Mouse (Mus musculus) left cerebral cortex, adult 2 months (tissue): ENCODE results near the gene Wdr19. TPM values are rescaled to one million over a fixed set of nuclear protein-coding genes. Genes with fewer than 3 reads are reported as not detected.

ENCODE experiments used
- DNase-seq, 2 experiments: peaks; one replicate each; pipeline ENCODE4 v3.0.0; 2021 to 2022; ENCODE audit warnings: low spot score in 2 of 2, mixed read lengths in 1 of 2; ENCODE audit errors: extremely low spot score in 1 of 2
- H3K27ac ChIP-seq: fragments of 200-600 bp; 2 replicates; pipeline ENCODE4 v1.8.1; 2022
- H3K4me3 ChIP-seq: fragments of 200-600 bp; 2 replicates; pipeline ENCODE4 v1.8.1; 2022
- CTCF ChIP-seq: fragments of 200-600 bp; IDR thresholded peaks from 2 replicates; pipeline ENCODE4 v1.8.1; 2022; ENCODE audit warnings: antibody characterized with exemption, mild to moderate bottlenecking, moderate library complexity
- intact Hi-C: fragments of 180-260 bp; cut with DNase I; formaldehyde crosslinking; loops from one replicate; pipeline ENCODE4 v1.15.1; 2025
- total RNA-seq, 2 experiments: library from RNA; stranded (reverse); gene quantifications; 2 replicates each; pipeline ENCODE4 v1.2.3; 2021

The Wdr19 gene
- total RNA-seq, 2 experiments from 2014 or later: 20.1 to 21.5 TPM

DNA sequence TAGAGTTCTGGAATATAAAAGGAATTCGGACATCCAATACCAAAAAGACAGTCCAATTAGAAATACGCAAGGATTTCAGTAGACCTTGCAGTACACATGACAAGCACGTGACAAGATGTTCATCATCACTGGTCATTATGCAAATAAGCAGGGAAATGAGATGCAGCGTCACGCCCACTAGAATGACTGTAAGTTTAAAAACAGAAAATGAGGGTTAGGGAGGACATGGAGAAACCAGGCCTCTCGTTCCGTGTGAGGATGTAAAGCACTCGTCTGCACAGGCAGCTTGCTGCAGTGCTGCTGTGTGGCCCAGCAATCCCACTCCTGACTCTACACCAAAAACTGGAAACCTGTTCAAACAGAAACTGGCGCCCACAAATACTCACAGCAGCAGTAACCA lies 29.3 kb upstream of the Wdr19 start:
- no peak for TF ChIP-seq CTCF
- Histone ChIP-seq H3K27ac (no peak overlapping the region), H3K4me3 (no peak overlapping the region)
- intact Hi-C loops: no loop called here
- DNase-seq: no peak

DNA sequence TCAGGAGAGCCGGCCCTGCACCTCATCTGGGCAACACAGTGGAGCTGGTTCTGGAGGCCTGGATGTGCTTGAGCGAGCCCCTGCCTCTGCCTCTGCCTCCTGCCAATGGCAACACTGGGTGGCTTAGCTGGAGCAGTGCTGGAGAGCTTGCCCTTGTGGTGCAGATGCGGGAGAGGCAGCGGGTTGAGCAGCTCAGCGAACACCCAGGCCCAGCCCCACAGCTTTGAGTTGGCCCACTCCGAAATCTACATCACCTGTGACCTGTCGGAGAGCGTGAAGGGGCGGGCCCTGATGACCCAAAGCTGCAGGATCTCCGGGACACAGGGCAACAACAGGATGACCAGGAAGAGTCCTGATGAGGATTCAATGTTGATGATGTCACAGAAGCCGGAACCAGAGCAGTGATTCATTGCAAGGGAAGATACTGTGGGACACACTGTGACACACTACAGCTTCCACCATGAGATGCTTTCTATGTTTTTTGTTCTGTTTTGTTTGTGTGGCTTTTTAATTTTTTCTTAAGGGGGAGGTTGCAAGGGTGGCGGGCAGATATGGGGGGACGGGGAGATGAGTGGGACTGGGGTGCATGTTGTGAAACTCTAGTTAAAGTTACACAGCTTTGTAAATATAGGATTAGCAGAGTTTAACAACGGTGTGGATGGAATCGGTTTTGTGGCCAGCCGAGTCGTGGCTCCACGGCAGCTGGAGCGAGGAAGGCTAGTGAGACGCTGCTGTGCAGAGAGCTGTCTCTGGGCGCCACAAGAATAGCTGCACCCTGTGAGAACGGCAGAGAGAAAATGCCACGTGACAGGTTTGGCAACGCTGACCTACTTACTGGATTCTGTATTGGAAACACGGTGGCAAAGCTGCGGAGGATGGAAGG lies 24.2 kb upstream of the Wdr19 start:
- peak overlapping the region; percentile 36 for H3K4me3 ChIP-seq
- H3K27ac ChIP-seq: peak overlapping the region; percentile 90
- intact Hi-C loops: loop anchor here (2.0 kb wide), 1 partner anchor 24 kb away; the partner anchor contains the start of gene Wdr19
- no peak for TF ChIP-seq CTCF
- peak; percentile 64 to 72 for DNase-seq

DNA sequence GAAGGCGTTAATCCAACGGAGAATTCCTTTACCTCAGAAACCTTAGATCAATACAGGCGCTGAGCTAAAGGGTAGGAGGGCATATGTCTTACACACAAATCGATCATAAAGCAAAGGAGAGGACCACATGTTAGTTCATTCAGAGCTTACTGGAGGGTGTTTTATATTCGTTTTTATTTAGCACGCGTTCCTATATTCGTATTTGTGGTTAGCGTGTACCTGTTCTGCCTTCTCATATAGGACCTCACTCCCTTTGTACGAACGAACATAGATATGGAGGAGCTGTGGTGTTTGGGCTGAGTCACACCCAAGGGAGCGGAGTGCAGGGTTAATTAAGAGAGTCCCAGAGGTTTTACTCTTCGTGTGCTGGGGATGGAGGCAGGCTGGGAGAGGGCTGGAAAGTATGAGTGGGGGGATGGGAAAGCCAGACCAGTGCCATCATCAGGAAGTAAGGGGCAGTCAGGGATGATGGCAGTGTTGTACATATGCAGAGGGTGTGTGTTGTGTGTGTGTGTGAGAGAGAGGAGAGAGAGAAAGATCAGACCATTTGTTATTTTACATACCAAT lies 23.5 kb upstream of the Wdr19 start:
- Histone ChIP-seq H3K4me3 (peak overlapping the region; percentile 36), H3K27ac (peak overlapping the region; percentile 90)
- intact Hi-C loops: loop anchor here (2.0 kb wide), 1 partner anchor 23 kb away; the partner anchor contains the start of gene Wdr19
- peak in 1 of 2 experiments; percentile 34 for DNase-seq
- TF ChIP-seq CTCF: no peak

- TF ChIP-seq CTCF: no peak
- intact Hi-C loops: no loop called here
- no peak for DNase-seq
- Histone ChIP-seq H3K27ac (peak overlapping the region; percentile 19; the same call in 1 of the 2 replicates), H3K4me3 (no peak overlapping the region)
These were observed 22.4 kb upstream of the Wdr19 start for GRCm38 (mm10) chr5:65177026-65177514.

DNA sequence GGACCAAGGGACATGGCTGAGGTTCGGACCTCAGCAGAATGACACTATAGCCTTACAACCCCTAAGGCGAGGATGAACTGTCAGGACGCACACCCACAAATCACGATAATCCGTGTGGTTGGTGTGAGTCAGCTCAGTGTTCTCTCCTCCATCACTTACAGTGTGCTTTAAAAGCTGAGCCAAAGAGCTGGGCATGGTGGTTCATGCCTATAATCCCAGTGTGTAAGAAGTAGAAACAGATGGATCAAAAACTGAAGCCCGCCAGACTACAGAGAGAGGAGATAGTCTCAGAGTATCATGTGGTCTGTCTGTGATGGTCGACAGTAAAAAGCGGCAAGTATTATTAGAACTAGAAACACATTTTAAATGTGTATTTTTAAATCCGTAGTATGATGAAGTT lies 21.0 kb upstream of the Wdr19 start:
- no peak for DNase-seq
- no peak for TF ChIP-seq CTCF
- Histone ChIP-seq H3K4me3 (no peak overlapping the region), H3K27ac (no peak overlapping the region)
- intact Hi-C loops: no loop called here

DNA sequence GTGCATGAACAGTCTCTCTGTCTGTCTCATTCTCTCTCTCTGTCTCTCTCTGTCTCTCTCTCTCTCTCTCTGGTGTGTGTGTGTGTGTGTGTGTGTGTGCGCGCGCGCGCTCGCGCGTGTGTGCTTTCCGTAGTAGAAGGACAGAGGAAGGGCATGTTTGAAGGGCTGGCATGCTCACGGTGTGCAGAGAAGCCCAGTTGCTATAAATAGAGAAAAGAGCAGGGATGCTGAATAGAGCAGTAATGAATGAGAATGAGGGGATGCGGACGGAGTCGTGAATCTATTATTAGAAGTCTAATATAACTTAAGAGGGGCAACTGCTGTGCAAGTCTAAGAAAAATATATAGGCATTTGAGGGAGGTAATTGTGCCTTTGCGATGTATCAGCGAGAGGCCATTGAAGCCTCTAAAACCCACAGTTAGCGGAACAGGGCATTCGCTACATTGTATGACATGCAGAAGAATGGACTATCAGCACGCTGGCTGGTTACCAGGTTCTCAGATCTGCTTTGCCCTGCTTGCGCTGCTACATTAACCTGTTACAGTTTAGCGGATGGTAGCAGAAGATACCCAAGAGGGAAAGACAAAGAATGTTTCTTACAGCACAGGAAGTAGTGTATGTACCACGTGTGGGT lies 18.2 kb upstream of the Wdr19 start:
- no peak for TF ChIP-seq CTCF
- intact Hi-C loops: no loop called here
- no peak for DNase-seq
- Histone ChIP-seq H3K27ac (no peak overlapping the region), H3K4me3 (no peak overlapping the region)

- intact Hi-C loops: no loop called here
- Histone ChIP-seq H3K27ac (no peak overlapping the region), H3K4me3 (no peak overlapping the region)
- TF ChIP-seq CTCF: no peak; the same call in none of the 2 replicates
- DNase-seq: no peak
These were observed 17.7 kb upstream of the Wdr19 start for GRCm38 (mm10) chr5:65181794-65182169.

DNA sequence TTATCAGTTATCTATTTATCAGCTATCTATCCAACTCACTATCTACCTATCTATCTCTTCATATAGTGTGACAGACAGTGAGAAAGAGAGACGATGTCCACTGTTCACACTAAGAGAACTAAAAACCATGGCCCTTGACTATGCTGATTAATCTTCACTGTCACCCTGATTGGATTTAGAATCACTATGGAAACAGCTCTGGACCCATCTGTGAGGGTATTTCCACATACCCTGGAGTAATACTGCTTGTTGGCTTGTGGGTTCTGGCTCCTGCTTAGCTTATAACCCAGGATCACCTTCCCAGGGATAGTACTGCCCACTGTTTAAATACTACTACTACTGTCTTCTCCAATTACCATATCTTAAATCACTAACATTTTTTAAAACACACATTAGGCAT lies 17.2 kb upstream of the Wdr19 start:
- intact Hi-C loops: no loop called here
- no peak overlapping the region for H3K27ac ChIP-seq
- no peak for TF ChIP-seq CTCF
- no peak overlapping the region for H3K4me3 ChIP-seq
- DNase-seq: no peak

- TF ChIP-seq CTCF: no peak
- H3K27ac ChIP-seq: peak overlapping the region; percentile 71
- intact Hi-C loops: no loop called here
- DNase-seq: no peak
- H3K4me3 ChIP-seq: no peak overlapping the region
These were observed 7.9 kb upstream of the Wdr19 start for GRCm38 (mm10) chr5:65191601-65192000.

- no peak overlapping the region; the same call in 1 of the 2 replicates for H3K27ac ChIP-seq
- no peak for TF ChIP-seq CTCF
- DNase-seq: no peak
- intact Hi-C loops: no loop called here
- no peak overlapping the region for H3K4me3 ChIP-seq
These were observed 5.1 kb upstream of the Wdr19 start for GRCm38 (mm10) chr5:65194441-65194840.

- DNase-seq: no peak
- intact Hi-C loops: no loop called here
- no peak overlapping the region for H3K27ac ChIP-seq
- TF ChIP-seq CTCF: no peak
- no peak overlapping the region for H3K4me3 ChIP-seq
These were observed 5.2 kb downstream of the Wdr19 start for GRCm38 (mm10) chr5:65204726-65205125.

GRCm38 (mm10) chr5:65213321-65213720 lies 13.8 kb downstream of the Wdr19 start:
- peak; percentile 96 for TF ChIP-seq CTCF
- intact Hi-C loops: loop anchor here (1.0 to 10.0 kb wide), 2 partner anchors 210 to 329 kb away; no protein-coding TSS in a partner anchor
- H3K27ac ChIP-seq: no peak overlapping the region
- no peak overlapping the region for H3K4me3 ChIP-seq
- DNase-seq: no peak
